ENCODE assay signal across 9 mouse cellular contexts in the genomic region with DNA sequence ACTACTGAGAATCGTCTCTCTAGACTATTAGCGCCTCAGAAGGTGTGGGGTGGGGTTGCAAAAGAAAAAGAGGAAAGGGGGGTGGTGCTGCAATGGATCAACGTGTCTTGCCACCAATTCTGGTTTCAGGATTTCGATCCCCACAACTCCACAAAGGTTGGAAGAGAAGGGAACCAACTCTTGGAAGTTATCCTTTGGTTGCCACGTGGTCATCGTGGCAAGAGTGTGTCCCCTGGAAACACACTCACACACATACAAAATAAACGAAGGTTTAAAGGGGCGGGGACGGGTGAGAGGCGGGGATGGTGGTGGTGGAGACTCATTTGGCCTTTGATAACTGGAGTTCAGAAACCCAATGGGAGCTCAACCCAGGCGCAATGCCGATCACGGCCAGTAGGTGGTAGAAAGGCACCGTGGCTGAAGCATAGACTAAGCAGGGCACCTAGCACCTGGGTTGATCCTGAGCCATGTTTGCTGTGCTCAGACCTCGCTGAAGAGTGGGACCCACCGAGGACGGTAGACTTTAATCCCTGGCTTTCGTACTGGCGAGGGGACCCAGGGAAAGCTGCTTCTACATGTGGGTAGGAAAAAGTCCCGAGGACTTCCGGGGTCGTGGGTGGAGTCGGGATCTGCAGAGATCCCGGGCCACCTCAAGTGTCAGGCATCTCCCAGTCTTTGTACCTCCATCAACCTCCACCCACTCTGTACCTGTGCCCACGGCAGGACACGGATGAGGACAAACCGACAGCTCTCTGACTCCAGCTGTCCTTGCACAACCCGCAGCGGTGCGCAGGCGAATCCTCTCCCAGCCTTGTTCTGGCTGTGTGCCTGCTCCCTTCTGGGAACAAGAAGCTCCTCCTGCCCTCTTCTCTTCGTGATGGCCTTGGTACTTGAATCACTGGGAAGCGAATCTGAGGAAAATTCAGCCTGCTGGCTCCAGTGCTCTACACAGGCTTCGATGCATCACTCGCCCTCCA. TPM values are rescaled to one million over a fixed set of nuclear protein-coding genes. Genes with fewer than 3 reads are reported as not detected.
DNase-seq lines count a peak whose midpoint lies in the region; ATAC-seq lines count a peak whose summit lies in the region.
"Had no signal": no experiment of that assay in that cellular context is flagged by ENCODE, and none has a peak within 500 bp of the region (broad histone marks: within the 10 kb centered on the region; RNA-seq: fewer than 3 reads in every experiment).

No protein-coding gene starts in this region.

- peak overlapping the region; percentile 66 for H3K9ac ChIP-seq in heart, embryonic 13.5 days
- no peak overlapping the region for H3K9ac ChIP-seq in liver, embryonic 11.5 days (ENCODE audit: low read depth, low read length)

- H3K4me1 ChIP-seq in brown adipose tissue, adult 24 weeks (ENCODE audit: control insufficient read depth, insufficient read depth, insufficient read length, low read length) = no peaks in the 10 kb centered on the region
- peaks cover 4% of the 10 kb centered on the region; the same call in 1 of the 2 replicates for H3K4me1 ChIP-seq in heart, embryonic 13.5 days
- no peaks in the 10 kb centered on the region; the same call in 1 of the 2 replicates for H3K4me1 ChIP-seq in liver, embryonic 11.5 days (replicated peaks; ENCODE audit: control insufficient read depth, insufficient read depth, low read length)

- peak overlapping the region; percentile 69 for H3K4me2 ChIP-seq in heart, embryonic 13.5 days
- peak overlapping the region; percentile 61 for H3K4me2 ChIP-seq in liver, embryonic 11.5 days

- 16% methylated on average over 35 of the region's 35 CpGs for WGBS in heart, embryonic 13.5 days
- WGBS in liver, embryonic 11.5 days = 17% methylated on average over 35 of the region's 35 CpGs

- H3K27me3 ChIP-seq in heart, embryonic 13.5 days (replicated peaks) = peaks cover 59% of the 10 kb centered on the region
- peaks cover 32% of the 10 kb centered on the region for H3K27me3 ChIP-seq in liver, embryonic 11.5 days (replicated peaks; ENCODE audit: control insufficient read depth, insufficient read depth, low read length)
- no peaks in the 10 kb centered on the region for H3K27me3 ChIP-seq in splenic B cell, adult 2 months (ENCODE audit: control insufficient read depth, insufficient read depth, low read length, poor library complexity, severe bottlenecking)

- peak; percentile 79 for DNase-seq in CD4-positive, CD25-positive, alpha-beta regulatory T cell, adult 2 months (ENCODE audit: low read depth, low spot score)
- peak; percentile 18 for DNase-seq in fat pad, adult 2 months (ENCODE audit: extremely low read depth, low read depth, low spot score)
- DNase-seq in kidney, postnatal 10 days = peak; percentile 93
- peak; percentile 75 for DNase-seq in liver, embryonic 11.5 days (ENCODE audit: low spot score)
- DNase-seq in naive thymus-derived CD4-positive, alpha-beta T cell, adult 2 months (ENCODE audit: low read depth) = peak; percentile 67
- peak; percentile 67 for DNase-seq in splenic B cell, adult 2 months (ENCODE audit: low read depth, low spot score)

- H3K27ac ChIP-seq in brown adipose tissue, adult 24 weeks (replicated peaks; ENCODE audit: low read depth, low read length) = no peak overlapping the region
- H3K27ac ChIP-seq in heart, embryonic 13.5 days (replicated peaks) = no peak overlapping the region
- no peak overlapping the region for H3K27ac ChIP-seq in liver, embryonic 11.5 days (ENCODE audit: low read depth, low read length)

- H3K36me3 ChIP-seq in heart, embryonic 13.5 days = no peaks in the 10 kb centered on the region
- H3K36me3 ChIP-seq in liver, embryonic 11.5 days (ENCODE audit: control insufficient read depth, insufficient read depth, low read length) = no peaks in the 10 kb centered on the region
- H3K36me3 ChIP-seq in splenic B cell, adult 2 months (ENCODE audit: control insufficient read depth, insufficient read depth, low read length, poor library complexity, severe bottlenecking) = no peaks in the 10 kb centered on the region

- peak overlapping the region; percentile 30 for H3K4me3 ChIP-seq in brown adipose tissue, adult 24 weeks (ENCODE audit: insufficient read depth, low read depth, low read length)
- peak overlapping the region; percentile 49 for H3K4me3 ChIP-seq in heart, embryonic 13.5 days
- peak overlapping the region; percentile 20; the same call in 1 of the 2 replicates for H3K4me3 ChIP-seq in liver, embryonic 11.5 days (ENCODE audit: low read depth, low read length)

- ATAC-seq in heart, embryonic 13.5 days (ENCODE audit: extremely low read depth, insufficient number of reproducible peaks, low FRiP score, low TSS enrichment) = no peak
- ATAC-seq in liver, embryonic 11.5 days (replicated peaks; ENCODE audit: low FRiP score) = peak; percentile 66; the same call in 1 of the 2 replicates

- H3K9me3 ChIP-seq in heart, embryonic 13.5 days = no peaks in the 10 kb centered on the region
- no peaks in the 10 kb centered on the region for H3K9me3 ChIP-seq in liver, embryonic 11.5 days (ENCODE audit: control insufficient read depth, low read length)

RNA-seq across cellular contexts. Expression of a gene that starts 23.2 kb away (rescaled TPM):
- polyA plus RNA-seq in brown adipose tissue, adult 24 weeks (2012; ENCODE audit: insufficient read depth, insufficient read length, missing spikeins) = not detected in 2 replicates
- not detected in 2 replicates for polyA plus RNA-seq in heart, embryonic 13.5 days (2015; fragmentation: Nextera tagmentation; extraction: Ambion mirVana)
- polyA plus RNA-seq in liver, embryonic 11.5 days (2014; fragmentation: Nextera tagmentation; extraction: Ambion mirVana) = not detected in 2 replicates
- polyA plus RNA-seq: gonadal fat pad, adult 2 months had no signal

RNA-seq across cellular contexts. Expression of a gene that starts 24.1 kb away (rescaled TPM):
- polyA plus RNA-seq in brown adipose tissue, adult 24 weeks (2012; ENCODE audit: insufficient read depth, insufficient read length, missing spikeins) = 30.1 and 32.4 TPM in 2 replicates
- polyA plus RNA-seq in heart, embryonic 13.5 days (2015; fragmentation: Nextera tagmentation; extraction: Ambion mirVana) = 47.4 and 53.0 TPM in 2 replicates
- 15.3 and 16.1 TPM in 2 replicates for polyA plus RNA-seq in liver, embryonic 11.5 days (2014; fragmentation: Nextera tagmentation; extraction: Ambion mirVana)

RNA-seq across cellular contexts. Expression of a gene that starts 59.8 kb away (rescaled TPM):
- not detected in 2 replicates for polyA plus RNA-seq in brown adipose tissue, adult 24 weeks (2012; ENCODE audit: insufficient read depth, insufficient read length, missing spikeins)
- 0.32 TPM in 1 of 2 replicates, not detected in the other for polyA plus RNA-seq in heart, embryonic 13.5 days (2015; fragmentation: Nextera tagmentation; extraction: Ambion mirVana)
- 0.12 and 0.30 TPM in 2 replicates for polyA plus RNA-seq in liver, embryonic 11.5 days (2014; fragmentation: Nextera tagmentation; extraction: Ambion mirVana)

Comparison
In these comparisons a context has a peak if more than half of its experiments do, and no peak if none do; other contexts are left out.
1. DNase-seq: peak in every context shown above with its lines; median percentile 93 in kidney, postnatal 10 days; 79 in CD4-positive, CD25-positive, alpha-beta regulatory T cell, adult 2 months; 75 in liver, embryonic 11.5 days; 67 in naive thymus-derived CD4-positive, alpha-beta T cell, adult 2 months; 67 in splenic B cell, adult 2 months; 18 in fat pad, adult 2 months.